Mouse (Mus musculus) right cerebral cortex, postnatal 36 days (tissue): ENCODE data around the gene Rhobtb1.

Experiments
- DNase-seq, 2 experiments: peaks; one replicate each; pipeline ENCODE4 v3.0.0; 2022; ENCODE audit warnings: low spot score in 2 of 2, mixed read lengths in 1 of 2

The Rhobtb1 gene

DNA sequence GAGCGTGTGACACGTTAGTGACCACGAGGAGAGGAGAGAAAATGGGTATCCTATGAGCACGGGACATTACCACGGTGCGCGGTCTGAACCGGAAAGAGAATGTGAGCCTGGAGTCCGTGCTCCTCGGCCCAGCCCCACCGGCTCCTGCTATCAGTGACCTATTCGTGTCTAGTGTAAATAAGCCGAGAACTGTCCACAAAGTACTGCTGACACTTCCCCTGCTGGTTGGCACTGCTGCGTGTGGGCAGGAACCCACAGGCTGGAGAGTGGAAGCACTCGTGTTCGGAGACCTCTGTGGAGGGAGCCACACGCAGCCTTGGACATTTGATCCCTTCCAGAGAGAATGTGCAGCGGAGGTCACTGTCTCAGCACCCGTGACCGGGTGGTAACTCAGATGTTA, at the start of gene Rhobtb1:
TSS of gene Rhobtb1 (plus strand) at position 390 of the 400 bp plus-strand sequence.
- DNase-seq: no peak

GRCm38 (mm10) chr10:69101988-69102387, 49.2 kb upstream of the Rhobtb1 start:
- DNase-seq: peak; percentile 34 to 39

- no peak for DNase-seq
Observed at GRCm38 (mm10) chr10:69104143-69104882, 46.9 kb upstream of the Rhobtb1 start.

- no peak for DNase-seq
Observed at GRCm38 (mm10) chr10:69104883-69105225, 46.4 kb upstream of the Rhobtb1 start.

DNA sequence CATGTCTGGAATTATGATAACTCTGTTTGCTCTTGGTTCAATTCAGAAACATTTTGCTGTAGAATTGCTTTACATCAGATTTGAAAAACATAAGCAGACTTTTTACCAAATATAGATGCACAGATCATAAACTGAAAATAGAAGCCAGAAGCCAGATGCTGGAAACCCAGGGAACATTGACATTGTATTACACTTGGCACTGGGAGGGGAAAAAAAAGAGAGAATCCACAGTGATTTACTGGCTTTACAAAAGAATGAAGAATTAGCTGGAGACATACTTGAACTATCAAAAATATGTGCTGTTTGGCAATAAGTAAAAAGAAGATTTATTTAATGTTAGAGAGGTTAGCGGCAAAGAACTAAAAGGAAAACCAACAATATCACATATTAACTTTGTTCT, 44.4 kb upstream of the Rhobtb1 start:
- DNase-seq: no peak

GRCm38 (mm10) chr10:69107253-69107652, 44.0 kb upstream of the Rhobtb1 start:
- no peak for DNase-seq

GRCm38 (mm10) chr10:69114384-69114783, 36.9 kb upstream of the Rhobtb1 start:
- DNase-seq: no peak

GRCm38 (mm10) chr10:69117996-69118395, 33.2 kb upstream of the Rhobtb1 start:
- DNase-seq: no peak

DNA sequence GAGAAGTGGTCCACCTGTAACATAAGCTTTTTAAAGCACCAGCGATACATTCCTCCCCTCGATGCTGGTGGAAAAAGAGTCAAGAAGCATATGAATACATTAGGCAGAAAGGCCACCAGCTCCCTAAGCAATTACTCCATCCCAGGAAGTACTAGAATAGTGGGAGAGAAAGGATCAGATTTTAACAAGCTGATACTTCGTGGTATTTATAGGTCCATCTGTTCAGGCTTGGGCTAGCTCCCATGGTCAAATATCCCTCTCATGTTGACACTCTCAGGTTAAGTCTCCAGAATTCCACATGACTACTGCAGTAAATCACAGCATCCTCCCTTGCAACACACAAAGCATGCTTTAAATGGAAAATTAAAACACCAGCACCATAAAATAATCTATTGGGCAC, 32.3 kb upstream of the Rhobtb1 start:
- DNase-seq: no peak

DNA sequence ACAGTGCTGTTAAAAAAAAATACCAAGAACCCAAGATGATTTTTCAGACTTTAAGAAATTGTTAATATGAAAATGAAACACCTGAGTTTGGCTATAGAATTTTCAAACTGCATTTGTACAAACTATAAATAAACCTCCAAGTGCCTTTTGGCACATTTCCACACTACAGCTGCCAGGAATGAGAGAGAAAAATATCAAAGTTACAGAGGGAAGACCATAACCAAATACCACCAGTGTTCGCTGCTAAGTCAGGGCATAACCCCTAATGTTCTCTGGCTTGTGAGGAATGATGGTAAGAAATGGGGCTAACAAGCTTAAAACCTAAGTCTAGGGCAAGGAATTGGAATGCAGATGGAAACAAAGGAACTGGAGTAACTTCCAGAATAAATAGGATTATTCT, 31.8 kb upstream of the Rhobtb1 start:
- DNase-seq: no peak

DNA sequence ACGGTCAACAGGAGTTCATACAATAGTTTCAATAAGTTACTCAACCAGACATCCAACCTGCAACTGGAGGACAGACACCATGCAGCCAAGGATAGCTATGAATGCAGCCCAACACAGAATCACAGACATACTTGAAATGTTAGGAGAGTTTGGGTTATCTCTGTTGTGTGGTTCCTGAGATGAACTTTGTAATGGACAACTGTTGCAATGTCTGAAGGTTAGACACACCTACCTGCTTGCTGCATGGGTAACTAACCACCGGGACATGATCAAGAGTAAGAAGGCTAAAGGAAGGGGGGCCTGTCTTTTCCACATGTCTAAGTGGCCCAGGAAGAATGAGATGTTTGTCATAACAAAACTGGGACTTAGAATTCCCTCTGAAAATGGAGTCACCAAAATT, 24.7 kb upstream of the Rhobtb1 start:
- DNase-seq: no peak

- DNase-seq: no peak
Observed at GRCm38 (mm10) chr10:69128531-69128930, 22.7 kb upstream of the Rhobtb1 start.

- DNase-seq: no peak
Observed at GRCm38 (mm10) chr10:69130613-69131012, 20.6 kb upstream of the Rhobtb1 start.

GRCm38 (mm10) chr10:69134356-69134755, 16.9 kb upstream of the Rhobtb1 start:
- no peak for DNase-seq

- no peak for DNase-seq
Observed at GRCm38 (mm10) chr10:69136241-69136828, 14.9 kb upstream of the Rhobtb1 start.

DNA sequence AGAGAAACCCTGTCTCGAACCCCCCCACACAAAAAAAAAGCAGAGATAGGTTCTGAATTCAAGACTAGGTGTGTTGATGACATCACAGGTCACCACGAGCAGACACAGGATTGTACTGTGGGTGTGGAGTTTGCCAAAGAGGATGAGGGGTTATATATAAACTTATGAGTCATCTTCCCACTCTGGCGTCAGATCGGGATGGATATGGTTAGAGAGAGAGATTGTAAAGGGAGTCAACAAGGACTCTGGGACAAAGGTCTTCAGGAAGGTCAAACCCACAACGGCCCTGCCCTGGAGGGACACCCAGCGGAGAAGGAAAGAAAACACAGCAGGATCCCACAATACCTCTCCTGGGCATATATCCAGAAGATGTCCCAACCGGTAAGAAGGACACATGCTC, 2.0 kb upstream of the Rhobtb1 start:
- no peak for DNase-seq

GRCm38 (mm10) chr10:69152971-69153370, 1.7 kb downstream of the Rhobtb1 start:
- no peak for DNase-seq

DNA sequence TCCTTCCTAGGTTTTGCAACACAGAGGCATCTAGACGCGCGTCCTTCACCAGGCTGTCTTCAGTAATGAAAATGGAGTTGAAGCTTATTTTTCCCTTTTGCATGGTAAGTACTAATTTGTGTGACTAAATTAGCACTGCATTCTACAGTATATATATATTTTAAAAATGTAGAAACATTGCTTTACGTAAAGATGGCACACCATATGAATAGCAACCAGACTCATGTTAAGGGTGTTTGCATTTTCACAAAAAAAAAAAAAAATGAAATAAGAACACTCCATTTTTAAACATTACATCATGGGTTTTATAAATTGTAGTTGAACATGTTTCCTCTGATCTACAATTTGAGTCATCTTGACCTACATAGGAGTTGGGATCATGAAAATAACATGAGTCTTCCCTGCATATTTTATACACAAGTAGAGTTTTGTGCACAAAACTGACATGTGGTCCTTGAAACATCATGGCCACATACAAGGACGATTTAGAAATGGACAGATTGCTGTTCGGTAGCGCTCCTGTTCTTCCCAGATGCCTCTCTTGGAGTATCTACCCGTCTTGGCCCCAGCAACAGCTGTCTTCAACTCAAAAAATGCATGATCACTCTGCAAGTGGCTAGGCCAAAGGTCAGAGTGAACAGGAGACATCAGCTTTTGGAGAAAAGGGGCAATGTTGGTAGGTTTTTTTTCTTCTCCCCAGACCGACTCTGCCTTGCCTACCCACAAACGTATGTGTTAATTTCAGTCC, 4.4 kb downstream of the Rhobtb1 start:
- no peak for DNase-seq

GRCm38 (mm10) chr10:69156462-69156861, 5.2 kb downstream of the Rhobtb1 start:
- no peak for DNase-seq

DNA sequence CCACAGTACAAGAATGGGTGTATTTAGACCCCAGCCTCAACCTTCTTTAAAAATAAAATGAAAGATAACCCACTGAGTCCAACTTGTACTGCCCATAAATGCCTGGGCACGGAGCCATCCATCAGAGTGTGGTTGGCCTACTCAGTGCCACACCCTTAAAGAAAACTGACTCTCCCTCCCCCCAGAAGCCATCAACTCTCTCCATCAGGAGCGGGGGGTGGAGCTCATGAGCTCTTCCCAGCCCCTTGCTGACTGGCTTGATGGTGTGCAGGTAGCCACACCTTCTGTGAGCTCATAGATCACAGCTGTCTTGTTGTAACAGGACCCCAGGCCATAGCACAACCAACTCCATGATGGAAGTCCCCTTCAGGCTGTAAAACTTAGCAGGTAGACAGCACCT, 6.2 kb downstream of the Rhobtb1 start:
- DNase-seq: no peak

DNA sequence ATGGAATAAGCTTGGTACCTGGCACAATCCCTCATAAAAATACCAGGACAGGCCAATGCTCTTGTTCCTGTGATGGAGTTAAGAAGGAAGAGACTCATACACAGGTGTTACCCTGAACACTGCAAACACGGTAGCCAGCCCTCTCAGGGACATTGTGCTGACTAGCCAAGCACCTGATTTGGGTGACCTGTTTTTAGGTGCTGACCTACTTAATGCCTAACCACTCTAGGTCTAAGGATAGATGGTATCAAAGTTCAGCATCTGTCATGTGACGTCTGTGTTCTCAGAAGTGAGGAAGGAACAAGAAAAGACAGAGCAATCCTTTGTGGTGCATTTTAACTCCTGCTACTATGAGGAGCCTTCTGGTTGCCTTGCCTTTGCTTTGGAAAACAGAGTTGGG, 9.6 kb downstream of the Rhobtb1 start:
- no peak for DNase-seq

DNA sequence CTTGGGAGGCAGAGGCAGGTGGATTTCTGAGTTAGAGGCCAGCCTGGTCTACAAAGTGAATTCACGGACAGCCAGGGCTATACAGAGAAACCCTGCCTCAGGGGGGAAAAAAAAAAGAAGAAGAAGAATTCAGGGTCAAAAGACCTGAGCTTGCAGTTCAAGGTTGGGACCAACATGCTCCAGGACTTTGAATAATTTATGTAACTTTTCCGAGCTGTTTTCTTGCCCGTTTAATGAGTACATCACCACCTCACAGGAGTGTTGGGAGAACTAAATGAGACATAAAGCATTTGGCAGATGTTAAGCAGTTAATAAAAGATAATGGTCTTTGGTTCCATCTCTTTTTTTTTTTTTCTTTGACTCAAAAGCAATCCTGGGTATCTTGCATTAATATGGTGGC, 10.3 kb downstream of the Rhobtb1 start:
- no peak for DNase-seq

DNA sequence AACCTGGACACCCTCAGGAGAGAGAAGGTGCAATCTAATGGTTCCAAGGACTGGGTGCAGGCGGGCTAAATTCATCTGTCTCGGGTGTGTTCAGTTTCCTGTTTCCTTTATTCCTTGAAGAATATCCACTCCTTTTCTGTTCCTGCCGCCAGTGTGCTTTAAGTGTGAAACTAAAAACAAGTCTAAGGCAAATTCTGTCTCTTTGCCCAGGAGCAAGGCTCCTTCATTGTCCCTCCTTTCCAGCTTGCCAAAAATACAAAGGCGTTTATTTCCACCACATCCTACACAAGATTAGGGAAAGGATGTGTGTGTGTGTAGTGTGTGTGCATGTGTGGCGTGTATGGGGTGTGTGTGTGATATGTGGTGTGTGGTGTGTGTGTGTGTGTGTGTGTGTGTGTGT, 11.3 kb downstream of the Rhobtb1 start:
- no peak for DNase-seq
